Mouse (Mus musculus) lung, embryonic 15.5 days (tissue): Measurements from ENCODE around the gene Baiap2. TPM values are rescaled to one million over a fixed set of nuclear protein-coding genes. Genes with fewer than 3 reads are reported as not detected.

Source experiments
- ATAC-seq: fragments of 200-750 bp; cut with Nextera tagmentation; 2 replicates; pipeline ENCODE4 v1.8.0; 2017; ENCODE audit warnings: moderate number of reproducible peaks, borderline replicate concordance; ENCODE audit not compliant: low FRiP score, low TSS enrichment; ENCODE audit errors: extremely low read depth
- H3K27ac ChIP-seq: fragments of 300-500 bp; sonication (generic); 2 replicates; pipeline ENCODE4 v1.5.1; 2015; ENCODE audit warnings: moderate library complexity, mild to moderate bottlenecking, inconsistent platforms
- H3K27me3 ChIP-seq: fragments of 300-500 bp; sonication (generic); 2 replicates; pipeline ENCODE4 v1.6.1; 2015; ENCODE audit warnings: inconsistent platforms
- H3K36me3 ChIP-seq: fragments of 300-500 bp; sonication (generic); 2 replicates; pipeline ENCODE4 v1.6.1; 2015; ENCODE audit warnings: inconsistent platforms
- H3K4me1 ChIP-seq: fragments of 300-500 bp; sonication (generic); 2 replicates; pipeline ENCODE4 v1.6.1; 2015; ENCODE audit warnings: inconsistent platforms
- H3K4me2 ChIP-seq: fragments of 300-500 bp; sonication (generic); 2 replicates; pipeline ENCODE4 v1.6.1; 2015; ENCODE audit warnings: inconsistent platforms, mild to moderate bottlenecking, moderate library complexity
- H3K4me3 ChIP-seq: fragments of 300-500 bp; sonication (generic); 2 replicates; pipeline ENCODE4 v1.5.1; 2015; ENCODE audit warnings: mild to moderate bottlenecking, inconsistent platforms
- H3K9ac ChIP-seq: fragments of 300-500 bp; sonication (generic); 2 replicates; pipeline ENCODE4 v1.6.1; 2015; ENCODE audit warnings: inconsistent platforms
- H3K9me3 ChIP-seq: fragments of 300-500 bp; sonication (generic); 2 replicates; pipeline ENCODE4 v1.6.1; 2016; ENCODE audit warnings: inconsistent platforms
- WGBS: fragments of 180-500 bp; shearing (Covaris S2); methylation state at CpG from one replicate; pipeline ENCODE4 v1.1.7; 2015; 5-methylcytosine and 5-hydroxymethylcytosine counted together
- polyA plus RNA-seq: library from polyadenylated mRNA; unstranded; fragments of >200 nt; fragmentation: Nextera tagmentation; extraction: Ambion mirVana; gene quantifications from 2 replicates; pipeline ENCODE4 v1.2.1, GENCODE M21; 2015

Baiap2 gene
- polyA plus RNA-seq, 1 experiment from 2014 or later: 28.9 TPM

GRCm38 (mm10) chr11:119986751-119987425, 44.3 kb downstream of the Baiap2 start:
- no peaks in the 10 kb centered on the region for H3K27me3 ChIP-seq
- H3K9me3 ChIP-seq: no peaks in the 10 kb centered on the region
- H3K4me2 ChIP-seq: no peak overlapping the region
- H3K27ac ChIP-seq: no peak overlapping the region
- H3K9ac ChIP-seq: no peak overlapping the region
- H3K36me3 ChIP-seq: peaks cover 11% of the 10 kb centered on the region; the same call in 1 of the 2 replicates
- H3K4me3 ChIP-seq: no peak overlapping the region
- WGBS: 81% methylated on average over 9 of the region's 9 CpGs
- ATAC-seq: no peak
- H3K4me1 ChIP-seq: peaks cover 45% of the 10 kb centered on the region

DNA sequence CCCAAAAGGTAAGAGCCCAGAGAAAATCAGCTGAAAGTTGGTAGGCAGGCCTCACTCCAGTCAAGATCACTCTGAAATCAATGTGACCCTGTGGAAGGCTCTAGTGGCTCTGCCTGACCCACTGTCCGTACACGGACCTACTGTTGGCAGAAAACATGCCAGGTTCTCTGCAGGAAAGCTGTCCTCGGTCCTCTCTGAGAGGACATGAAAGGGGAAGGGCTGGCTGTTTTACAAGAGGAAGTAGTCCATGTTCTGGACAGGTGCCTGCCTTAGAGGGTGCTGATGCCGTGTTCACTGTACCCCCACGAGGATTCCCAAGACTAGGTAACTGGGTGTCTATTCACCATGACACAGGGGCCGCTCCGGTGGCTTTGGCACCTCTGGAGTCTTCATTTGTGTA, 45.3 kb downstream of the Baiap2 start:
- 66% methylated on average over 7 of the region's 7 CpGs for WGBS
- H3K27ac ChIP-seq: peak overlapping the region; percentile 68; the same call in 1 of the 2 replicates

DNA sequence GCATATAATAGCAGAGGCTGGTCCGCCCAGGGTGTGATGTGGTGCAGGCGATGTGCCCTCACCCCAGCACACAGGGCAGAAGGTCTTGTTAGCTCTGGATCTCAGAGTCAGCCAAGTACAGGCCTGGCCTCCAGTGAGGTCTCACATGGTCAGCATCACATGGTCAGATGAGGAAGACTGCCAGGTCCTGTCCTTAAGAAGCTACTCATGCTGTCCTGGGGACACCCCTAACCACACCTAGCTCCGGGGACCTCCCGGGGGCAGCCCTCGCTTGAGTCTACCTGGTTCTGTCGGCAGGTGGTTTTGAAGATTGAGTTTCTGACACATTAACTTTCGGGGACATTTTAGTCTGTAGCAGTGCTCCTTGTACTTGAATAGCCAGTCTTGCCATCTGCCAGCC, 45.8 kb downstream of the Baiap2 start:
- WGBS: 88% methylated on average over 7 of the region's 7 CpGs
- ATAC-seq: no peak
- Histone ChIP-seq H3K4me1 (peaks cover 39% of the 10 kb centered on the region), H3K4me2 (no peak overlapping the region), H3K27ac (peak overlapping the region; percentile 68), H3K9me3 (no peaks in the 10 kb centered on the region), H3K36me3 (0 out of 2 replicates have a peak, but pooled peaks cover 7% of the 10 kb centered on the region), H3K27me3 (no peaks in the 10 kb centered on the region), H3K9ac (no peak overlapping the region), H3K4me3 (no peak overlapping the region)

More for the DNA sequence above, 45.3 kb downstream of the Baiap2 start:
- 0 out of 2 replicates have a peak, but pooled peaks cover 7% of the 10 kb centered on the region for H3K36me3 ChIP-seq
- no peak overlapping the region for H3K4me3 ChIP-seq
- ATAC-seq: no peak
- no peaks in the 10 kb centered on the region for H3K9me3 ChIP-seq
- H3K9ac ChIP-seq: no peak overlapping the region
- peaks cover 43% of the 10 kb centered on the region for H3K4me1 ChIP-seq
- no peak overlapping the region for H3K4me2 ChIP-seq
- no peaks in the 10 kb centered on the region for H3K27me3 ChIP-seq

- peak overlapping the region; percentile 21; the same call in 1 of the 2 replicates for H3K4me2 ChIP-seq
- WGBS: 12% methylated on average over 10 of the region's 10 CpGs
- 0 out of 2 replicates have a peak, but pooled peaks cover 7% of the 10 kb centered on the region for H3K36me3 ChIP-seq
Measured at GRCm38 (mm10) chr11:119989115-119989564, 46.6 kb downstream of the Baiap2 start.

DNA sequence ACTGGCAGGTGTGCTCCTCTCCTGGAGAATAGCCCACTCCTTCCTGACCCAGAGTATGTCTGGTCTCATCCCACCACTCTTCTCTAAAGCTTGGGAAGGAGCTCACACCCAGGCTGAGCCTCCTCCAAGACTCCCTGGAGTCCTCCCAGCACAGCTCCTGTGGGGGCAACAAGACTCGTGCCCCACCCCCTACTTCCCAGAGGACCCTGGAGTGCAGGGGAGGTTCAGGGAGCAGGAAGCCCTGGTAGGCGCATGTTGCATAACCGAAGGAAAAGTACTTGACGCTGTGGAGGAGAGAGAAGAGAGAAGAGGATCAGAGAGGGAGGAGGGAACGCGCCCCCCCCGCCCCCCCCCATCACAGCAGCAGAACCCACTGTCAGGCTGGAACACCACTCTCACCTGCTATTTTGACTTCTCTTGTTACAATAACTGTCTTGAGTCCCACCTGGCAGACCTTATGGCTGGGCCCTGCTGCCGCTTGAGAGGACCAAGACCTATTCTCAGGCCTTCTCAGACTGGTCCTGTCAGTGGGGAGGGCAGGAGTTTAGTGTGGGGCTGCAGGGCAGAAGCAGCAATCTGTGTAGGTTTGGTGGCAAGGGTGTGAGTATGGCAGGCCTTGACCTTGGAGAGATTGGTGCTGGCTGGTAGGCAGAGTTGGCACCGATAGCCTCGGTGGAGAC, 48.2 kb downstream of the Baiap2 start:
- Histone ChIP-seq H3K36me3 (peaks cover 13% of the 10 kb centered on the region; the same call in 1 of the 2 replicates), H3K9me3 (no peaks in the 10 kb centered on the region), H3K27ac (peak overlapping the region; percentile 30; the same call in 1 of the 2 replicates), H3K4me1 (peaks cover 39% of the 10 kb centered on the region), H3K4me2 (0 out of 2 replicates have a peak overlapping the region, but pooled peaks have one; percentile 6), H3K27me3 (no peaks in the 10 kb centered on the region), H3K9ac (no peak overlapping the region; the same call in 1 of the 2 replicates), H3K4me3 (no peak overlapping the region)
- 38% methylated on average over 10 of the region's 10 CpGs for WGBS
- ATAC-seq: no peak; the same call in none of the 2 replicates

More at GRCm38 (mm10) chr11:119989115-119989564, 46.6 kb downstream of the Baiap2 start:
- Histone ChIP-seq H3K27me3 (no peaks in the 10 kb centered on the region), H3K4me3 (no peak overlapping the region), H3K27ac (peak overlapping the region; percentile 68), H3K9ac (no peak overlapping the region), H3K4me1 (peaks cover 39% of the 10 kb centered on the region), H3K9me3 (no peaks in the 10 kb centered on the region)
- ATAC-seq: peak; percentile 67

DNA sequence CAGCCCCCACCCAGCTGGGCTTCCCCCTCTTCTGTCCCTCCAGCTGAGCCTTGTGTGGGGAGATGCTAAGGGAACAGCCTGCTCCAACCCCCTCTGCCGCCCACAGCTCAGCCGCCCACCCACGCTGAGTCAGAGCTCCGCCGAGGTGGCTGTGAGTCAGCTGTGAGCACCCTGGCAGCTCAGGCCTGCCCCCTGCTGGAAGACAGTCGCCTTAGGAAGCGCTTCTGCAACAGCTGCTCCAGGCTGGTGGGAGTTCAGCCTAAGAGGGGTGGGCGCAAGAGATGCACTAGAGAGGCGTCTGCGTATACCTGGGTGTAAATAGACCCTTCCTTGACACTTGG, 48.7 kb downstream of the Baiap2 start:
- Histone ChIP-seq H3K27ac (peak overlapping the region; percentile 30; the same call in 1 of the 2 replicates), H3K9ac (no peak overlapping the region; the same call in 1 of the 2 replicates), H3K9me3 (no peaks in the 10 kb centered on the region), H3K4me2 (0 out of 2 replicates have a peak overlapping the region, but pooled peaks have one; percentile 6), H3K4me1 (peaks cover 39% of the 10 kb centered on the region), H3K27me3 (no peaks in the 10 kb centered on the region), H3K4me3 (no peak overlapping the region), H3K36me3 (peaks cover 17% of the 10 kb centered on the region)
- ATAC-seq: peak; percentile 44
- 8% methylated on average over 10 of the region's 10 CpGs for WGBS

DNA sequence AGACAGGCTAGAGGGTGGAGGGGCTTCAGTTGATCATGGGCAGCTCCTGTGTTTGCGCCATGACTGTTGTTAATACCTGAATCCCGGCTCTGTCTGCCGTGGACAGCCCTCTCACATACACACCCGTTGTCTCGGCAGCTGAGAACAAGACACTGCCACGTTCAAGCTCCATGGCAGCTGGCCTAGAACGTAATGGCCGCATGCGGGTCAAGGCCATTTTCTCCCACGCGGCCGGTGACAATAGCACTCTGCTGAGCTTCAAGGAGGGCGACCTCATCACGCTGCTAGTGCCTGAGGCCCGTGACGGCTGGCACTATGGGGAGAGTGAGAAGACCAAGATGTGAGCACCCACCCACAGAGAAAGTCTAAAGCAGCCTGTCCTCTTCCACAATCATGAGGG, 54.8 kb downstream of the Baiap2 start:
- no peak overlapping the region for H3K27ac ChIP-seq
- peaks cover 25% of the 10 kb centered on the region for H3K36me3 ChIP-seq
- H3K9me3 ChIP-seq: no peaks in the 10 kb centered on the region
- H3K4me2 ChIP-seq: no peak overlapping the region
- no peak for ATAC-seq
- H3K4me1 ChIP-seq: no peaks in the 10 kb centered on the region
- H3K27me3 ChIP-seq: no peaks in the 10 kb centered on the region
- H3K9ac ChIP-seq: no peak overlapping the region
- WGBS: 90% methylated on average over 16 of the region's 16 CpGs
- H3K4me3 ChIP-seq: no peak overlapping the region

DNA sequence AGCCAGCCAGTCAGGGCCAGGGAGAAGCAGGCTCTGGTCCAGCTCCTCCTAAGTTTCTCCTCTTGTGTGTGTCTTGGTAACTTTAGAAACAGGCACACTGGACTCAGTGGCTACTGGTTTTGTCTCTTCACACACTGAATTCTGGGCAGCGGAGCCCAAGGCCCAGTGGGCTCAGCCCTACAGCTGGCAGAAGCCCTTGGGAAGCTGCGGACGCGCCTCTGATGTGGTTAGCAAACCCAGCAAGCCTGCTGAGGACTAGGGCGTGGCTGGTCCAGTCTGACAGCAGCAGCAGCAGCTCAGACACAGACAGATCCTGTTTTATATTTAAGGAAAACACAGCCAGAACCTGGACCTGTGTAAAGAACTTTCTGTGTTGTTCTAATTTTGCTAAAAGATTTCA, 59.5 kb downstream of the Baiap2 start:
- Histone ChIP-seq H3K4me2 (no peak overlapping the region), H3K27me3 (no peaks in the 10 kb centered on the region), H3K4me1 (no peaks in the 10 kb centered on the region), H3K9ac (no peak overlapping the region), H3K36me3 (0 out of 2 replicates have a peak, but pooled peaks cover under 1% of the 10 kb centered on the region), H3K9me3 (no peaks in the 10 kb centered on the region), H3K27ac (no peak overlapping the region), H3K4me3 (no peak overlapping the region)
- 78% methylated on average over 5 of the region's 5 CpGs for WGBS
- no peak for ATAC-seq

- no peak overlapping the region for H3K27ac ChIP-seq
- no peaks in the 10 kb centered on the region for H3K4me1 ChIP-seq
- no peak overlapping the region for H3K4me3 ChIP-seq
- H3K9me3 ChIP-seq: no peaks in the 10 kb centered on the region
- no peaks in the 10 kb centered on the region for H3K36me3 ChIP-seq
- 90% methylated on average over 7 of the region's 7 CpGs for WGBS
- H3K9ac ChIP-seq: no peak overlapping the region
- no peak for ATAC-seq
- H3K4me2 ChIP-seq: no peak overlapping the region
- H3K27me3 ChIP-seq: no peaks in the 10 kb centered on the region
Measured at GRCm38 (mm10) chr11:120002634-120003220, 60.2 kb downstream of the Baiap2 start.

DNA sequence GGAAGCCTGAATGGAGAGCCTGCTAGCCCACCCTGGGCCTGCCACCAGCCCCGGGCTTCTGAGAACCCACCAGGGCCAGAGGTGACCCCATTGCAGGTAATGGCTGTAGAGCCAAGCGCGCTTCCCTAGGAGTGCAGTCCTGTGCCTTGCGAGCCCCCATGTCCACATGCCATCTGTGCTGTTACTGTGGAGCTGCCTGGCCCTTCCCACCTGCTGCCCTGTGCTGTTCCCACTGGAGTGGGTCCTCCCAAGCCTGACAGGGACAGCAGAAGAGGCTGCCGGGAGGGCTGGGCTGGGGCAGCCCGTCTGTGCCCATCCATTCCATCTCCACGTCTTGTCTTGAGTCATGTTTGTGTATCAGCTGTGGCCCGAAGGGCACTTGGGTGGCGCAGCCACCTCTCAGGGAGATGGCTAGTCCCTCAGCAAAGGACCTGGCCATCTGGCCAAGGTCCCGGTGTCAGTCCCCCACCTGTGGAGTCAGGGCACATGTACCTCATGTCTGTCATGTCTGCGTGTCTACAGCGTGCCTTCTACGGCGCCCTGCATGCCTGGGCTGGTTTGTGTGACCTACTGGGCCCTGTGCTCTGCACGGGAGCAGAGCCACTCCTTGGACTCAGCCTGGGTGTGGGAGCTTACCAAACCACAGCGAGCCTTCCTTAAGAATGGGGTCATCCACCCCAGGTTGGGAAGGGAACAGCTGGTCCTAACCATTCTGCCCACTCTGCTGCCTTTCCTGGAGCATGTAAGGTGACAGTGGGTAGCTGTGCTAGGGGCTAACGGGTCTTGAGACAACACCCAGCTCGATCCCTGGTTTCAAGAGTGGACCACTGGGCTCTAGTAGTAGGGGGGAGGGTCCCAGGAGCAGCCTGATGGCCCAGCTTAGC, 63.1 kb downstream of the Baiap2 start:
- Histone ChIP-seq H3K4me2 (no peak overlapping the region), H3K27ac (no peak overlapping the region), H3K4me1 (no peaks in the 10 kb centered on the region), H3K9me3 (no peaks in the 10 kb centered on the region), H3K36me3 (no peaks in the 10 kb centered on the region), H3K9ac (no peak overlapping the region), H3K27me3 (no peaks in the 10 kb centered on the region), H3K4me3 (no peak overlapping the region)
- 81% methylated on average over 18 of the region's 18 CpGs for WGBS
- no peak for ATAC-seq

GRCm38 (mm10) chr11:120007496-120008080, 65.0 kb downstream of the Baiap2 start:
- Histone ChIP-seq H3K9me3 (no peaks in the 10 kb centered on the region), H3K36me3 (no peaks in the 10 kb centered on the region), H3K27ac (no peak overlapping the region), H3K4me1 (peaks cover 9% of the 10 kb centered on the region), H3K4me3 (no peak overlapping the region), H3K27me3 (peaks cover 11% of the 10 kb centered on the region; the same call in 1 of the 2 replicates), H3K4me2 (no peak overlapping the region), H3K9ac (no peak overlapping the region)
- WGBS: 59% methylated on average over 4 of the region's 4 CpGs
- ATAC-seq: no peak
